Mouse (Mus musculus): ENCODE data around the gene Kat2b.
"Not testable (repeated sequence)": the region's sequence is repeated elsewhere in the genome, so short reads cannot be mapped to it uniquely, and the experiment has no call there.

Gene Kat2b

DNA sequence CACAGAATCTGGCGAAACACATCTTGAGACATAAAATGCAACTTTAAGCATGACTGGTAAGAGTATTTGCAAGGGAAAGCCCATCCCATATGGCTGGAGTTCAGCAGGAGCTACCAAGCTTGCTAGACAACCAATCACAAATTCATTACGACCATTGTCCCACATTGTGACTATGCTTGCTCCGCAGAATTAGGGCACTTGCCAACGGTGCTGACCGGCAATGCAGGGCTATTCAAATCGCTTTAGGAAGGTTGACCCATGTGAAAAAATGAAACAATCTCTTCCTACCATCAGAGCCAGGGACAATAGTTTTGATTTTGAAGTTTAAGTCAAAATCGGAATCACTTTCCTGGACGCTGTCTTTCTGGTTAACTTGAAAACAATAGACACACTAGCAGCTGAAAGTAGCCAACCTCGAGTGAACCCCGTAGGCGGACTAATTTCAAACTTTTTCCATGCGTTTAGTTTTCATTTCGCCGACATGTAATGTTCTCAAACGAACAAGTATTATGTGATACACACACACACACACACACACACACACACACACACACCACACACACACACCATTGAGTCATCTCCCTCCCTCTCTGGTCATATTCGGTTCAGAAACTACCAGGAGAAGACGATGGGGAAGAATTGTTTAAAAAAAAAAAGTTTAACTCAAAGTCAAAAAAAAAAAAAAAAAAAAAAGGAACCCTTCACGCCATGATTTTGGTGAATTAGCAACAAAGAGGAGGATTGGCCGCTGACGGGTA lies at the start of gene Kat2b:
Kat2b (plus strand) TSS at position 701 of the 758 bp plus-strand sequence.
- peak; percentile 46 for DNase-seq (ENCODE audit: low read depth, low spot score)

DNA sequence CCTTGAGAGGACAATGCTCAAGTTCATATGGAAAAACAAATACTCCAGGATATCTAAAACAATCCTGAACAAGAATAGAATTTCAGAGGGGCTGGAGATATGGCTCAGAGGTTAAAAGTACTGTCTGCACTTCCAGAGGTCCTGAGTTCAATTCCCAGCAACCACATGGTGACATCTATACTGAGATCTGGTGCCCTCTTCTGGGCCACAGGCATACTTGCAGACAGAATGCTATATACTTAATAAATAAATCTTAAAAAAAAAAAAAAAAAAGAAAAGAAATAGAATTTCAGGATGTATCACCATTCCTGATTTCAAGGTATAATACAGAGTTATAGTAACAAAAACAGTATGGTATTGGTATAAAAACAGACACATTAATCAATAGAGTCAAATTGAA lies 47.3 kb upstream of the Kat2b start:
- DNase-seq (ENCODE audit: low read depth, low spot score): no peak

DNA sequence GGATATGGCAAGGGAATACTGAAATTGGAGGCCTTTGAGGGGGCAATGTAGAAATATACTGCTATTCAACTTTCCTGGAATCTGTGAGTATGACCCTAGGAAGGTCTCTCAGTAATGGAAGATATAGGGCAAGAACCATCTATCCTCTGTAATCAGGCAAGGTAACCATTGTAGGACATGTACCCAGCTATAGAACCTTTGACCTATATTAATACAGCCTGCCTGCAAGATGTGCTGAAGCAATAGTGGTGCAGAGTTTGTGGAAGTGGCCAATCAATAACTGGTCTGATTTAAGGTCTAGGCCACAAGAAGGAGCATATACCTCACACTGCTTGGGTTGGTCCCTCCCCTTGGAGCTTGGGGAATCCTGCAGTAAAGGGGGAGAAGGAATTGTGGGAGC lies 46.2 kb upstream of the Kat2b start:
- no peak for DNase-seq (ENCODE audit: low read depth, low spot score)

DNA sequence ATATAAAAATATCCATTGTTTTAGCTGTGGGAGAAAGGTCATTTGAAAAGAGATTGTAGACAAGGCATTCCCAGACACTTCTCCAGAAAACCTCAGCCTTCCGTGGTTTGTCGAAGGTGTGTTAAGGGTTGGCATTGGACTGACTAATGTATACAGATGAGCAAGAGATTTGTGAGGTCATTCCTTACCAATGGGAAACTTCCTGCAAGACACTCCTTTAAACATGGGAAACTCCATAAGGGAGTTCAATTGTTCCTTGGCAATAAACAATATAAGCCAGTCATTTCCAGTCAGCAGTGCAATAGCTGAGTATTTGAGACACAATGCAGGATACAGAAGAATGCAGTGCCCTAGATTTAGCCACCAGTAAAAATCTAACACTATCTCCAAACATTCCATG lies 38.6 kb upstream of the Kat2b start:
- DNase-seq (ENCODE audit: low read depth, low spot score): no peak

DNA sequence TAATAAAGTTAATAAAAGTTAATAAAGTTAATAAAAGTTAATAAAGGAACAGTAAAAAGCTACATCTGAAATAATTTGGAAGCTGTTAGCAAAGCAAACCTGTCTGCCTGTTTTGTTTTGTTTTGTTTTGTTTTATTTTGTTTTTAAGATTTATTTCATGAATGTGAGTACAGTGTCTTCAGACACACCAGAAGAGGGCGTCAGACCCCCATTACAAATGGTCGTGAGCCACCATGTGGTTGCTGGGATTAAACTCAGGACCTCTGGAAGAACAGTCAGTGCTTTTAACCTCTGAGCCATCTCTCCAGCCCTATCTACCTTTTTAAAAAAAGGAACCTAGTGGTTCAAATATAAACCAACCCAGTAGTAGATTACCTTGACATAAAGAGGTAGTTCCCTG lies 35.5 kb upstream of the Kat2b start:
- peak; percentile 54 for DNase-seq (ENCODE audit: low read depth, low spot score)

DNA sequence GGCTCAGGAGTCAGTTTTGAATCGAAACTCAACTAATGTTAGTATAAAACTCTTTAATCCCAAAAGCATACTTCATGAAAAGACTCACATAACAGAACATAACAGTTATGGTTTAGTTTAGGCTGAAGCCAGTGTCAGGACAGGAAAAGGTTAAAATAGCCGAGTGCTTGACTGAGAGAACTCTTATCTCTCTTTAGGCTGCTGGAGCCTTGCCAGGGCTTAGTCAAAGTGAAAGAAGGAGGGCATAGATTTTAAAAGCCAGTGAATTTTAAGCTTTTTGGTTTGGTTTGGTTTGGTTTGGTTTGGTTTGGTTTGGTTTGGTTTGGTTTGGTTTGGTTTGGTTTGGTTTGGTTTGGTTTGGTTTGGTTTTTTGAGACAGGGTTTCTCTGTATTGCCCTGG lies 34.2 kb upstream of the Kat2b start:
- DNase-seq (ENCODE audit: low read depth, low spot score): no peak

DNA sequence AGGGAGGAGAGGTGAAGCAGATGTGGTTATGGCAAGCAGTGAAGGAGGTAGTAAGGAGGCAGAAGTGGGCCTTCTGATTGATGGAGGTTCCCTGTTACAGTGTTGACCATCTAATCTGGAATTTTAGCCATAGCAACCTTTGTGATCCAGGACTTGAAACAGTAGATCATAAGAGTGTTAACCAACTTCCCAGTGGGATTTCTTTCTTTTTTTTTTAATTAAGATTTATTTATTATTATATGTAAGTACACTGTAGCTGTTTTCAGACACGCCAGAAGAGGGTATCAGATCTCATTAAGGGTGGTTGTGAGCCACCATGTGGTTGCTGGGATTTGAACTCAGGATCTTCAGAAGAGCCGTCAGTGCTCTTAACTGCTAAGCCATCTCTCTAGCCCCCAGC lies 27.3 kb upstream of the Kat2b start, which contains the start of gene Pp2d1:
Pp2d1 (minus strand) TSS at position 101 of the 400 bp plus-strand sequence.
- not testable (repeated sequence) for DNase-seq (ENCODE audit: low read depth, low spot score)

DNA sequence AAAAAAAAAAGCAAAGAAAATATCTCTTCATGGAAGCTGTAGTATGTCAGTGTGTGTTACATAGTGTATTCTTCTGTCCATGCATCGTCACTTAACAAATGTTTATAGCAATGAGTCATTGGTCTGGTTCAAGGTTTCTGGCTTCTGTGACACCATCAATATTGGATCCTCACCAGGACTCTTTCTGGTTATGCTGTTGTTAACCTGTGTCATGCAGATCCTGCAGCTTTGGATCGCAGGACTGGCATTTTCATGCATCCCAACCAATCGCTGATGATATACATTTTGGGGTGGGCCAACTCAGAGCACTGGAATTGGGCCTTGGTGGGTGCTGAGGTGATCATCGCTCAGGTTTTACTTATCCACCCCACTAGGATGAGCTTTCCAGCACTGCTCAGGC lies 24.1 kb upstream of the Kat2b start:
- no peak for DNase-seq (ENCODE audit: low read depth, low spot score)

DNA sequence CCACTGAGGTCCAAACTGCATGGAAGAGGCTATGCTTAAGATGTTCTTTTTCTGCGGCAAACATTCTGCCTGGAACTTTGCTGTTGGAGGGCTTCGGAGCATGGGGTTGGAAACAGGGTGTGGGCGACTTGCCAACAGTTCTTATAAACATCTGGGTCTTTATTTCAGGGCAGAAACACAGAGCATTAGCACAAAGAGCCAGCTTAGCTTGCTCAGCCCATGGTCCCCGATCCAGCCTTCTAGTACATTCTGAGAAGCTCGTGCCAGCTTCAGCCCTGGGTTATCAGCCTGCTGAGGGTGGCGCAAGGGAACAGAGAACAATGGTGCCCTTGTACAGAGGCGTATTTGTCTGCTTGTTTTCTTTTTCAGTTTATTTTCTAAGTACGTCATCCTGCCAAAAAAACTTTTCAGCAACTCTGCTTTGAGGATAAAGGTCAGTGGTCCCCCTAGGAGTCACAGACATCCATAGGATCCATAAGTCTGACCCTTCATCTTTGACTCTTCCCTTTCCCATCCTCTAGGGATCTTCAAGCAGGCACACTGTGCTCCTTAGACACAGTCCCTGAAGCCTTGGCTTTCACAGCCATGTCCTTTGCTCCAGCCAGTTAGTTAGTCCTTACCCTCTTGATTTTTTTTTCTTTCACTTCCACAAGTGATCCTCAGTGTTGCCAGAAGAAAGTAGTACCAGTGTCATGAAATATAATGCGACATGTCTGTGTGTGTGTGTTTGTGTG lies 22.9 kb upstream of the Kat2b start:
- no peak for DNase-seq (ENCODE audit: low read depth, low spot score)

DNA sequence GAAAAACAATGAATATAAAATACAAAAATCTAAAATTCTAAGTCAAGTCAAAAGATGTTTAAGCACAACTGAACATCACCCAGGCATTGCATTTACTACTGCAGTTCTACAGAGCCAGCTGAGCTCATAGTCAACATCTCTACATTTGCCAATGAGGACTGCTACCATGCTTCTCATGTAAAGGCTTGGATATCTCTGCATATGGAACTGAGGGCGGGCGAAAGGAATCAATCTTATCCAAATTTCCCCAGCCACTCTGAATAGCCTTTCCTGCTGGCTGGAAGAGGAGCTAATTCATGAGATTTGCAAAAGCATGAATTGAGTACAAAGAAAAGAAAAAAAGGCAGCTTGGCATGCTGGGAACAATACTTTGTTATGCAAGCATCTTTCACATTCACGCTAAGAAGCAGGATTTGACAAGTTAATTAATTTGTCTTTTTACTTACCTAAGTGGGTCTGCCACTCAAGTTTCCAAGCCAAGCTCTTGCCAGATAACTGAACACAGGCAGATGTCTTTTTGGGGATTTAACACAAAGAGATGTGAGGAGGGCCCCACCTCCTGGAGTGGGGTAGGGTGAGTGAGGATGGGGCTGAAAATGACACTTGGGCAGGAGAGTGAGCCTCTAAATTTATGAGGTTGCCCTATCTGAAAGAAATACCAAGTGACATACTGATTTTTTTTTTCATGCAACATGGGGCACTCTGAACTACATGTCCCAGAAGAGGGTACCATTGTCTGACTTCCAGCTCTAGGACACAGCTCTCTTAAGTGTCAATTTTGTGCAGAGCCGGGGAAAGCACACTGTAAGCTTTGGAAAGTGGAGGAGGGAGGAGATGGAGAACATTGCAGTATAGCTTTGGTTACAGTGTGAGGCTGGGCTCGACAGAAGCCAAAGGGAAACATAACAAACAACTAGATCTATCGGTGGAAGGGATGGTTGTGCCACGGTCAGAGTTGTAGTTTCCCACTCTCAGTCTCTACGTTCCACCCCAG lies 15.1 kb upstream of the Kat2b start:
- DNase-seq (ENCODE audit: low read depth, low spot score): no peak

DNA sequence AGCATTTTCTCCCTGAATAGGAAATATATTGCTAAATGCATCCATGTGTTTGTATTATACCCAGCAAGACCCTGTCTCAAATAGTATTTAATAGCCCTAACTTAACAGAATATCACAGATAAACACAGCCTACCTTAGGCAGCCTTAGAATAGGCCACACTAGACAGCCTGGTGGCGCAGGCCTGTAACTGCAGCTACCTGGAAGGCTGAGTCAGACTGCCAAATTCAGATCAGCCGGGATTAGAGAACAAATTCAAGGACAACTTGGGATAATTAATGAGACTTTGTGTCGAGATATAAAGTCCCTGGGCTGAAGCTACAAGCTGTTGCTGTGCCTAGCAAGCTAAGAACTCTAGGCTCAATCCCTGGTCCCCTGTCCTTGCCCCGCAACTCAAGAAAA lies 12.6 kb upstream of the Kat2b start:
- DNase-seq (ENCODE audit: low read depth, low spot score): peak; percentile 72

DNA sequence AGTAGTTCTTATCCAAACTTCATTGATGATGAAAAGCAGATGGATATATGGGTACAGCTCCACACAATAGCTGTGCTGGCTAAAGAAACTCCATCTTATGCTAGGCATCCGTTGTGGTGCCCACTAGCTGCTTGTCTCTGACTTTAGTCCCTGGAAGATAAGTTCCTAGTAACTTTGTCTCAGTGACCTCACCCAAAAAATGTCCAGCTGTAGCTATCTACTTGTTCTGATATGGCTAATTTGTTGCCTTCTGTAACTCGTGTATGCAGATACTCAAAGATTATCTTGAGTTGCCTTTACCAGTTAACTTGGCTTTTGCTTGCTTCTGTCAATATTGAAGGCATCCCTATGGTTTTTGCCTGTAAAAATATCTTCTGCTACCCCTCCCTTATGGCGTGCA lies 11.8 kb upstream of the Kat2b start:
- DNase-seq (ENCODE audit: low read depth, low spot score): no peak

DNA sequence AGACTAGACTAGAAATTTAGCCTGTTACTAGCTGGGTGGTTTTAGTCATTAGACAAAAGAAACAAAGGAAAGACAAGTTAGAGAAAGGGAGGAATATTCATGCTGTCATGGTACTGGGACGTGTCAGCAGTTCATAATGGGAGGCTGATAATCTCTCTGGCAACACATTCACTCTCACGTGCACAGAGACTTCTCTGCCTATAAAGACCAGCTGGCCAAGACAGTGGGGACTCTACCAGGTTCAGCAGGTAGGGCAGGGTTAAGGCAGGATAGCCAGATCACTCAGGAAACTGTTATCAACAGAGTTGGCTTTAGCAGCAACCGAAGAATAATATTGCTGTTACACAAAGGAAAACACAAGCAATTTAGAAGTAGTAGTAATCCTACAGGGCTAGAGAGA lies 9.2 kb upstream of the Kat2b start:
- no peak for DNase-seq (ENCODE audit: low read depth, low spot score)

DNA sequence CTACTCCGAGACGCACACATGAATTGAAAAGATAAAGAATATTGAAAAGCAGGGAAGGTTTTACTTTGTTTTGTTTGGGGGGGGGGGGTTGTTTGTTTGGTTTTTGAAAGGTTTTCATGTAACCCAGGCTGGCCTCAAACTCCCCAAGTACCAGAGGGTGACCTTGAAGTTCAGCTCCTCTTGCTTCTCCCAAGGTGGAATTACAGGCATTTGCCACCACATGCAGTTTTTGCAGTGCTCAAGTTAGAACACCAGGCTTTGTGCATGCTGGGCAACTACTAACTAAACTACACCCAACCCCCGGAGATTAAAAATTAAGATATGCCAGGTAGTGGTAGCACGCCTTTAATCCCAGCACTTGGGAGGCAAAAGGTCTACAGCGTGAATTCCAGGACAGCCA lies 7.0 kb upstream of the Kat2b start:
- DNase-seq (ENCODE audit: low read depth, low spot score): peak; percentile 53

DNA sequence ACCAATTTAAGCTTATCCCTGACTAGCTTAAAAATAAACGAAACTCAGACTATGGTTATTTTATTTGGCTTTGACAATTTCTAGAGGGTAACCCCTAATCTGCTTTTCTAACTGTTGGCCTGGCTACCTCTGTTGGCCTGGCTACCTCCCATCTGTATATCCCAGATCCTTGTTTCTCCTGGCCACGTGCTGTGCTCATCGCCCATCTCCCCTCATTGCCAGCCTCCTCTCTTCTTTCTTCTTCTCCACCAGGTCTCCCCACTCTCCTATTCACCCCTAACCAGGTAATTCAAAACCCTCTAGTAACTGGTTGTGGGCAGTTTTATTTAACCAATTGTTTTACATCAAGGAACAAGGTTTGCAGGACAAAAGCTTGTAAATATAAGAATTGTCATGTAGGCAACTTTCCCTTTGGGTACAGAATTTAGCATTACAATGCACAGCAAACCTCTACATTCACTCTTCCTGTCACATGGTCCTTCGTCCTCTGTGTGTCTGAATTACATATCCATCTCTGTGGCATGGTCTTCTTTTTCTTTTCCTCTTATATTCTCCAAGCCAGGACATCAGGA lies 5.1 kb upstream of the Kat2b start:
- DNase-seq (ENCODE audit: low read depth, low spot score): peak; percentile 93

DNA sequence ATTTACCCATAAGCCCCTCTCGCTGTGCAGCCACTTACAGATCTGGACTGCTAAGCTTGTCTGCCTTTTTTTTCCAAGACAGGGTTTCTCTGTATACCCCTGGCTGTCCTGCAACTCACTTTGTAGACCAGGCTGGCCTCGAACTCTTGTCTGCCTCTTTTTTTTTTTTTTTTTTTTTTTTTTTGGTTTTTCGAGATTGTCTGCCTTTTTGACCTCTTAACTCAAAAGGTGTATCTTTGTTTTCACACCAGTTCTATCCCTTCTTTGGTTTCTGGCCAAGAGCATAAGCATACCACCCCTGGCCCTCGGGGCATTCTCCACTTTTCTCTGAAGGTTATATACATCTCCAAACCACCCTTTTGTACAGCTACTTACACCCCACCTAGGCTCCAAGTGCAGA lies 1.8 kb upstream of the Kat2b start:
- DNase-seq (ENCODE audit: low read depth, low spot score): no peak

DNA sequence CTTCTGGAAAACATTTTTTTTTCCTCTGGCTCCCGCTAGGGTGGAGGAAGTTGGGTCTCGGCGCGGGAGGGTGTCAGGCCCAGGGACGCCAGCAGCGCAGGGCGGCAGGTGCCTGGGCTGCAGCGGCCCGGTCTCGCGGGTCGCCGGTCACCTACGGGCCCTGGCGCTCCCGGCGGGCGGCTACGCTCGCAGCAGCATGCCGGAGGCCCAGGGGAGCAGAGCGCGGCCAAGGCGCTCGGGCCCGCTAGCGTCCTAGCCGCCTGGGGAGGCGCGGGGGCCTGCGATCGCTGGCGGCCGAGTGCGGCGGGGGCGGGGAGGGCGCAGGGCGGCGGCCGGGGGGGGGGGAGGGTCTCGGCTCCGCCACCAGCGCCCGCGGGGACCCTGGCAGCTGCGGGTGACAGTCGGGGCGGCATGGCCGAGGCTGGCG lies 271 bp downstream of the Kat2b start:
- peak; percentile 88 for DNase-seq (ENCODE audit: low read depth, low spot score)

DNA sequence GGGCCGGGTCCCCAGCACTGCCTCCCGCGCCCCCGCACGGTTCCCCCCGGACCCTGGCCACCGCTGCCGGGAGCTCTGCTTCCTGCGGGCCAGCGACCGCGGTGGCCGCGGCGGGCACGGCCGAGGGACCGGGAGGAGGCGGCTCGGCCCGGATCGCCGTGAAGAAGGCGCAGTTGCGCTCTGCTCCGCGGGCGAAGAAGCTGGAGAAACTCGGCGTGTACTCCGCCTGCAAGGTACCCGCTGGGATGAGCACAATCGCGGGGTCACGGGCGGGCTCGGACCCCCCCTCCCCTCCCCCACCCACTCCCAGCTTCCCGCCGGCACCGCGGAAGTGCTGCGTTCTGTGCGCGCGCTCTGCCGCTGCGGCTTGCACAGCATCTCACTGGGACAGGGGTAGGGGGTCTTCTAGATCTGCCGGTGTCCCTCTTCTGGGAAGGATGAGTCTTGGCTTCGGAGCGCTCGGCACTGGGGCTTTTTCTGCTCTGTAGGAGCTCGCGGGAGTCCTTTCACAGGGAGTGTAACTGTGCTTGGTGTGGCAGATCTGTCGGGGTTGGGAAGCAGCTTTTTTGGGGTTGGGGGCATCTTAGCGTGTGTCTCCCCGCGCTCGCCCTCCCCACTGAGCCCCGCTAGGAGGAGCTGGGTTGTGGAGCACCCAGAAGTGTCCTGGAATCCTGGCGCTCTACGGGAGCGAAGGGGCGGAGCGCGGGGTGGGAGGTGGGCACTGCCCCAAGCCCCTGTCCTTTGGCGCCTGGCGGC lies 863 bp downstream of the Kat2b start:
- peak; percentile 64 for DNase-seq (ENCODE audit: low read depth, low spot score)

DNA sequence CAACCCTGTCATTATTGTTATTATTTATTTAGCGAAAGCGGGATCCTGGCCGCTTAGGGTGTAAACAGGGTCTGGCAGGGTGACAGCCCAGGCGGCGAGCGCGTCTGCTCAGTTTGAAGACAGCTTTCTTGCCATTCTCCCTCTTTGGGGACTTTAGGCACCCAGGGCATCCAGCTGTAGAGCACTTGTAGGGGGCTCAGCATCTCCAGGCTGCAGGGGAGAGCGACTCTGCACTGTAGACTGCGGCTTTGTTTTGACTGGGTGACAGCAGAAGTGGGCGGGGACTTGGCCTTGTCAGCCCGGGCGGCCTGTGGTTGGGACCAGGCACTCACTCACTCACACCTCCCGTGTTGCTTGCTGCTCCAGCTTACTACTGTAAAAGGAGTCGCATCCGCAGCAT lies 1.5 kb downstream of the Kat2b start:
- peak; percentile 90 for DNase-seq (ENCODE audit: low read depth, low spot score)

DNA sequence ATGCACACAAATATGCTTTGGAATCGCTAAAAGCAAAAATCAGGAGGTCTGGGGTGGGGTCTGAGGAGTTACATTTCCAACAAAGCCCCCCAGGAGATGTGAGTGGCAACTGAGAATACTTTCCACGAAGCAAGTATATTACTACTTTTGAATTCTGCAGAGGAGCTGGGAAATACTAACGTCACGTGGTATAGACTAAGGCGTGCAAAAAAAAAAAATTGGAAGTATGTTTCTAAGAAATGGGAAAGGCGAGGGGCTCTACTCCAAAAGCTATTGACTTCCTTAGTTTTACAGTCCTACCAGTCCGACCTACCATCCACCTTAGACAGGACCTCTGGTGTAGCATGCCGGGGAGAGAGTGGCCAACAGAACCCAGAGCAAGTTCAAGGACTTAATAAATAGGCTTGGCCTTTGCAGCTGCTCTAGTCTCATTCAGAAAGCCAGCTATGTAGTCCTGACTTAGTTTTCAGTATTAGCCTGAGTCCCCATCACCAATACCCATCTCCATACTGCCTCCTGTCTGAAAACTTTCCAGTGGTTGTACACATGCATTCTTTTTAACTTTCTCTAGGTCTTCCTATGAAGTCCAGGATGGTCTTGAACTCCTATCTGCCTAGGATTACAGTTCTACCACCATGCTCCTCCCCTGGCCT lies 2.2 kb downstream of the Kat2b start:
- no peak for DNase-seq (ENCODE audit: low read depth, low spot score)
